Mouse (Mus musculus) retina, adult 2 months (tissue): ENCODE results near the gene Slc25a3.

Experiments
- DNase-seq: peaks from one replicate; pipeline ENCODE4 v3.0.0-alpha.2; 2012; ENCODE audit warnings: low read depth, low spot score

Gene Slc25a3

DNA sequence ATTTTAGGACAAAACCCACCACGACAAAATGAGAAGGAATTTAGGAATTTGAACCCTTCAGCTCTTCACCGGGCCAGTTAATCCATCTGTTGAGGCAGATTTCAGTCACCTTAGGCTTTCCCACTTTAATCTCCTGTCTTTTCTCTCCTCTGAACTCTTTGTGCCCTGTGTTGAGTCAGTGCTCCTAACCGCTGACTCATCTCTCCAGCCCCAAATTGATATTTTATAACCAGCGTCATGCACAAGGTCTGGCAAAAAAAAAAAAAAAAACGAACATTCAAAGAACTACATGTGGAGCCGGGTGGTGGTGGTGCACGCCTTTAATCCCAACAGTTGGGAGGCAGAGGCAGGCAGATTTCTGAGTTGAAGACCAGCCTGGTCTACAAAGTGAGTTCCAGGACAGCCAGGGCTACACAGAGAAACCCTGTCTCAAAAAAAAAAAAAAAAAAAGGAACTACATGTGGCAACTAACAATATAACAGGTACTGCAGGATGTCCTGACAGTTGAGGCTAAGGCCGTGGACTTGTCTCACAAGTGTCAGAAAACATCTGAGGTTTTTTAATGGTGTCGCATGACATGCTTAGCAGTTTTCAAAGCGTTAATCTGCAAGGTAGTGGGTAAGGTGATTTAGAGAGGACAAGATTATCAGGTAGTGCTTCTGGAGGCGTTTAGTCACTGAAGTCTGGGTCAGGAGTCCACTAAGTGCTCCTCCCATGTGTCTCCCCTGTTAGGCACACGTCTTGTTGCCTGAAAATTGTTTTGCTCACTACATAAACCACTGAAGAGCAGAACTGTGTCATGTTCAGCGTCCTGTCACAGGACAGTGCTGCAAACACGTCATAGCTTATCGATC lies 29.4 kb downstream of the Slc25a3 start:
- DNase-seq: no peak

- no peak for DNase-seq
Measured at GRCm38 (mm10) chr10:91092812-91093211, 31.0 kb downstream of the Slc25a3 start.

DNA sequence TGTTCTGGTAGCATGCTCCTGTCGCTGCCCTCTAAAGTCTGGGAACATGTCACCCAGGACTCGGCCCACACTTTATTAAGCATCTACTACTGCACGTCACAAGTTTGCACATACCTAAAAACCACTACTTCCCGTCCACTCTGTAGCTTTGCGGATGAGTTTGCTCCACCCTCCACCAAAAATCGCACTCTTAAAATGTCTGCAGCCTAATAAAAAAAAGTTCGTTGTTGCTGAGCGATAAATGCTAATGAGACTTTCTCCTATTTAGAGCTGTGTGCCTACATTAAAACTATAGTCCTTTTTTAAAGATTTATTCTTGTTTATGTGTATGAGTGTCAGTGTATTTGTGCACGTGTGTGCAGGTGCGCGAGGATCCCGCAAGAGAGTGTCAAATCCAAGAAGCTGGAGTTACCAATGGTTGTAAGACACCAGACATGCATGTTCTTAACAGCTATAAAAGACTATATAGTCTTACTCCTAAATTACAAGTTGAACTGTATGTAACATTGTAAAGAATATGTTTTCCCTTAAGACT lies 40.4 kb downstream of the Slc25a3 start:
- no peak for DNase-seq

- DNase-seq: peak; percentile 99
Measured at GRCm38 (mm10) chr10:91082550-91083392, 41.1 kb downstream of the Slc25a3 start, which contains the start of the genes Apaf1 and Ikbip. Gene Apaf1 (minus strand): TSS chr10:91082770. Gene Ikbip (plus strand): TSS chr10:91082940.

GRCm38 (mm10) chr10:91081959-91082507 lies 41.8 kb downstream of the Slc25a3 start:
- DNase-seq: no peak

- no peak for DNase-seq
Measured at GRCm38 (mm10) chr10:91080540-91080939, 43.3 kb downstream of the Slc25a3 start.

DNA sequence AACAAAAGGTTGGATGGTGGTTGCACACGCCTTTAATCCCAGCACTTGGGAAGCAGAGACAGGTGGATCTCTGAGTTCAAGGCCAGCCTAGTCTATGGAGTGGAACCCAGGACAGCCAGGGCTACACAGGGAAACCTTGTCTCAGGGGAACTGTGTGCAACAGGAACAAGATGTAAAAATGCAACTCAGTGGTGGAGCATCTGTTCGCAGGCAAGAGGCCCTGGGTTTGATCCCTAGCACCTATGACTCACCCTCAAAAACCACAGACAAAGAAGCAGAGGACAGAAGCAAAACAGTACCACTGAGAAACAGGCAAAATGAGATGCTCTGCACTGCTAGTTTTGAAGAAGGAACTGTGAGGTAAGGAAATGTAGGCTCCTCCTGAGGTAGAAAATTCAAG lies 47.2 kb downstream of the Slc25a3 start:
- no peak for DNase-seq

- DNase-seq: no peak
Measured at GRCm38 (mm10) chr10:91073345-91073744, 50.5 kb downstream of the Slc25a3 start.

- no peak for DNase-seq
Measured at GRCm38 (mm10) chr10:91071768-91072167, 52.1 kb downstream of the Slc25a3 start.
